Mouse (Mus musculus) forebrain, embryonic 15.5 days (tissue): Measurements from ENCODE around the gene Mlxipl. TPM values are rescaled to one million over a fixed set of nuclear protein-coding genes. Genes with fewer than 3 reads are reported as not detected.
A peak's percentile ranks its signal among the peaks of the same experiment; 100 is the strongest.
"Not testable (repeated sequence)": the region's sequence is repeated elsewhere in the genome, so short reads cannot be mapped to it uniquely, and the experiment has no call there.

Experiments
- ATAC-seq: fragments of 200-750 bp; cut with Nextera tagmentation; replicated peaks from 2 replicates; pipeline ENCODE4 v1.8.0; 2017; ENCODE audit warnings: mild to moderate bottlenecking, moderate TSS enrichment, moderate library complexity
- H3K27ac ChIP-seq: fragments of 300-500 bp; sonication (generic); replicated peaks from 2 replicates; pipeline ENCODE4 v1.5.1; 2015; ENCODE audit warnings: mild to moderate bottlenecking, inconsistent platforms
- H3K27me3 ChIP-seq: fragments of 300-500 bp; sonication (generic); 2 replicates; pipeline ENCODE4 v1.6.1; 2015; ENCODE audit warnings: inconsistent platforms
- H3K36me3 ChIP-seq: fragments of 300-500 bp; sonication (generic); 2 replicates; pipeline ENCODE4 v1.6.1; 2015; ENCODE audit warnings: mild to moderate bottlenecking, inconsistent platforms
- H3K4me1 ChIP-seq: fragments of 300-500 bp; sonication (generic); 2 replicates; pipeline ENCODE4 v1.6.1; 2015; ENCODE audit warnings: inconsistent platforms
- H3K4me2 ChIP-seq: fragments of 300-500 bp; sonication (generic); replicated peaks from 2 replicates; pipeline ENCODE4 v1.6.1; 2015; ENCODE audit warnings: mild to moderate bottlenecking, inconsistent platforms
- H3K4me3 ChIP-seq: fragments of 300-500 bp; sonication (generic); 2 replicates; pipeline ENCODE4 v1.5.1; 2015; ENCODE audit warnings: mild to moderate bottlenecking, inconsistent platforms
- H3K9ac ChIP-seq: fragments of 300-500 bp; sonication (generic); replicated peaks from 2 replicates; pipeline ENCODE4 v1.6.1; 2015; ENCODE audit warnings: mild to moderate bottlenecking, inconsistent platforms
- H3K9me3 ChIP-seq: fragments of 300-500 bp; sonication (generic); 2 replicates; pipeline ENCODE4 v1.6.1; 2016; ENCODE audit warnings: inconsistent platforms
- WGBS: fragments of 180-500 bp; shearing (Covaris S2); methylation state at CpG from one replicate; pipeline ENCODE4 v1.1.7; 2015; ENCODE audit warnings: mixed read lengths; 5-methylcytosine and 5-hydroxymethylcytosine counted together
- polyA plus RNA-seq: library from polyadenylated mRNA; unstranded; fragments of >200 nt; fragmentation: Nextera tagmentation; extraction: Ambion mirVana; gene quantifications from 2 replicates; pipeline ENCODE4 v1.2.1, GENCODE M21; 2015

Gene Mlxipl
- 1.1 and 1.4 TPM in 2 replicates for polyA plus RNA-seq

DNA sequence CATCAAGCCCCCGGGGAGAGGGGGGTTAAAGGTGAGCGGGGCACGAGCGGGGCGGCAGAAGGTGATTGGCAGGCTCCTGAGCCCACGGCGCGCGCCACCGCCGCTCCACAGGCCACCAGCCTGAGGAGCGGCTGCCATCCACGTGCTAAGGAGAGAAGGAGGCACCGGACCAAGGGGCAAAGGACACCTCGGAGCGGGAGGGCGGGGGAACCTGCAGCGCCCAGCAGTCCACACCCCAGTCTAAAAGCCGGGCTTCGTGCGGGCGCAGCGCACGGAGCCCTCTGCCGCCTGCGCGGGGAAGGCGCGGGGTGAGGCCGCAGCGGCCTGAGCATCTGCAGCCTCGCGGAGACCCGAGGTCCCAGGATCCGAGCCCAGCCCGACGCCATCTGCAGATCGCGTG, at the start of gene Mlxipl:
TSS of gene Mlxipl (plus strand) at position 238 of the 400 bp plus-strand sequence.
- H3K27ac ChIP-seq, result no peak within 1 kb of the TSS
- peaks cover 32% of the 10 kb centered on the region for H3K27me3 ChIP-seq
- H3K36me3 ChIP-seq, result no peaks in the 10 kb centered on the region
- no peak for ATAC-seq
- no peak within 1 kb of the TSS for H3K9ac ChIP-seq
- H3K4me3 ChIP-seq, result peak within 1 kb of the TSS; percentile 10; the same call in 1 of the 2 replicates
- H3K9me3 ChIP-seq, result no peaks in the 10 kb centered on the region
- WGBS, result 1% methylated on average over 39 of the region's 39 CpGs
- H3K4me1 ChIP-seq, result no peaks in the 10 kb centered on the region
- H3K4me2 ChIP-seq, result peak within 1 kb of the TSS; percentile 18; the same call in 1 of the 2 replicates

DNA sequence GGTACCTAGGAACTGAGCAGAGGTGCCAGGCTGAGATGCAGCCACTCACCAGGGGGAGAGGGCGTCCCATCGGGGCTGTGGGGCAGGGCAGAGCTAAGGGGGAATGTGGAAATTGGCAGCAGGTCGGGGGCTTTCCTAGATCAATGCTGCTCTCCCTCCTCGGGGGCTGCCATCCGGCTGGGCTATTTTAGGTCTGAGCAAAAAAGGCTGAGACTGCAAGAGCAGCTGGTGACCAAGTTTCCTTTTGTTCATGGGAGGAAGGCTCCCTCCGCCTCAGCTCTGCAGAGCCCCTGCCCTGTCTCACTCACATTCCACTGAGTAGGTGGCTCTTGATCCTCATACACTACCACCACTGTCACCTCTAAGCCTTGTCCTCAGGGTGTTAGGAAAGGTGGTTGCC, 49.6 kb upstream of the Mlxipl start:
- Histone ChIP-seq H3K4me1 (no peaks in the 10 kb centered on the region), H3K4me2 (no peak overlapping the region), H3K27me3 (no peaks in the 10 kb centered on the region), H3K27ac (no peak overlapping the region), H3K36me3 (no peaks in the 10 kb centered on the region), H3K4me3 (no peak overlapping the region), H3K9ac (no peak overlapping the region), H3K9me3 (no peaks in the 10 kb centered on the region)
- ATAC-seq, result no peak
- 41% methylated on average over 6 of the region's 6 CpGs for WGBS

GRCm38 (mm10) chr5:135040777-135041176, 48.9 kb upstream of the Mlxipl start:
- WGBS, result 84% methylated on average over 11 of the region's 11 CpGs
- H3K9me3 ChIP-seq, result no peaks in the 10 kb centered on the region
- no peaks in the 10 kb centered on the region for H3K27me3 ChIP-seq
- H3K27ac ChIP-seq, result no peak overlapping the region
- no peaks in the 10 kb centered on the region for H3K4me1 ChIP-seq
- no peak overlapping the region for H3K4me2 ChIP-seq
- ATAC-seq, result no peak
- H3K9ac ChIP-seq, result no peak overlapping the region
- H3K4me3 ChIP-seq, result no peak overlapping the region
- H3K36me3 ChIP-seq, result 0 out of 2 replicates have a peak, but pooled peaks cover 4% of the 10 kb centered on the region

DNA sequence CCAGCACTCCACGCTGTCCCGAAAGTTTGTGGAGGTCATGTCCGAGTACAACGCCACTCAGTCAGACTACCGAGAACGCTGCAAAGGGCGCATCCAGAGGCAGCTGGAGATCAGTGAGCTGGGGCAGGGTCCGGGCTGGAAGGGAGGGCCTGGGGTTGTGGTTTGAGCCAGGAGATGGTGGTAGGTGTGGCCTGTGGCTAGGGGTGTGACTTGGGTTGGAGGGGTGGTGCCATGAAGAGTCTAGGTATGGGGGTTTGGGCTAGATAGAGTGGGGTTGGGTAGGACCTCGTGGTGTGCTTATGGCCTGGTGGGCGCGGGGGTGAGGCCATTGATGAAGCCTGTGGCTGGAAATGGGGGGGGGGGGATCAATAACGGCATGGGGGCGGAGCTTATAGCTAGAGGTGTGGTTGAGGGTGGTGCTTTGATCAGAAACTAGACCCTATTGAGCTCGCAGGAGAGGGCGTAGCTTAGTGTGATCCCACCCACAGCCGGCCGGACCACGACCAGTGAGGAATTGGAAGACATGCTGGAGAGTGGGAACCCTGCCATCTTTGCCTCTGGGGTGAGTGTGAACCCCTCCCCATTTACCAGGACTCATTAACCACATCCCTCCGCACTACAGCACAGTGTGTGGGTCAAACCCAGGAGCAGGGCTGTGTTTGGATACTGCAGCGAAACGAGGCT, 47.4 kb upstream of the Mlxipl start:
- ATAC-seq, result no peak

GRCm38 (mm10) chr5:135044575-135044974, 45.1 kb upstream of the Mlxipl start:
- WGBS, result 84% methylated on average over 3 of the region's 3 CpGs
- no peaks in the 10 kb centered on the region for H3K9me3 ChIP-seq
- H3K27ac ChIP-seq, result no peak overlapping the region
- ATAC-seq, result no peak
- H3K4me3 ChIP-seq, result no peak overlapping the region
- no peaks in the 10 kb centered on the region for H3K27me3 ChIP-seq
- H3K36me3 ChIP-seq, result peaks cover 9% of the 10 kb centered on the region; the same call in 1 of the 2 replicates
- H3K4me1 ChIP-seq, result no peaks in the 10 kb centered on the region
- H3K4me2 ChIP-seq, result no peak overlapping the region
- H3K9ac ChIP-seq, result no peak overlapping the region

More for the DNA sequence above, 47.4 kb upstream of the Mlxipl start:
- WGBS, result 21% methylated on average over 21 of the region's 21 CpGs
- Histone ChIP-seq H3K4me1 (no peaks in the 10 kb centered on the region), H3K36me3 (0 out of 2 replicates have a peak, but pooled peaks cover 5% of the 10 kb centered on the region), H3K27ac (no peak overlapping the region), H3K9me3 (no peaks in the 10 kb centered on the region), H3K9ac (no peak overlapping the region), H3K4me3 (no peak overlapping the region), H3K27me3 (no peaks in the 10 kb centered on the region), H3K4me2 (no peak overlapping the region)

DNA sequence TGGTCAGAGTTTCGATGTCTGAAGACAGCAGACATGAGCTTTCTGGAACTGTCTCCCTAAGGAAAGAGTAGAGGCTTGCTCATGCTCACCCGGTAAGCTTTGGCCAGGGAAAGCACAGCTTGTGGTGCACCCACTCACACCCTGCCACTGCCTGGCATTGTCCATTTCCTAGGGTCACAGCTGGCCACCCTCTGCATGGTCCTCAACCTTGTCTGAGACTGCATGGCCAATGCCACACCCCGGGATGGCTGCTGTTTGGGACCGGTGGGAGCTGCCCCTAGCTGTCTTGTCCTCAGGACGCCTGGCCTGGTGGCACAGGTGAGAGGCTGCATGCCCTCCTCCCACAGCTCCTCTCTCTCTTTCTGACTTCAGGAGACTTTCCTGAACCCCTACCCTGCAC, 41.2 kb upstream of the Mlxipl start:
- H3K4me1 ChIP-seq, result no peaks in the 10 kb centered on the region
- no peak overlapping the region for H3K4me2 ChIP-seq
- H3K9ac ChIP-seq, result no peak overlapping the region
- peaks cover 17% of the 10 kb centered on the region; the same call in 1 of the 2 replicates for H3K36me3 ChIP-seq
- no peak overlapping the region for H3K27ac ChIP-seq
- 94% methylated on average over 5 of the region's 5 CpGs for WGBS
- H3K4me3 ChIP-seq, result no peak overlapping the region
- H3K9me3 ChIP-seq, result no peaks in the 10 kb centered on the region
- H3K27me3 ChIP-seq, result no peaks in the 10 kb centered on the region
- ATAC-seq, result no peak

DNA sequence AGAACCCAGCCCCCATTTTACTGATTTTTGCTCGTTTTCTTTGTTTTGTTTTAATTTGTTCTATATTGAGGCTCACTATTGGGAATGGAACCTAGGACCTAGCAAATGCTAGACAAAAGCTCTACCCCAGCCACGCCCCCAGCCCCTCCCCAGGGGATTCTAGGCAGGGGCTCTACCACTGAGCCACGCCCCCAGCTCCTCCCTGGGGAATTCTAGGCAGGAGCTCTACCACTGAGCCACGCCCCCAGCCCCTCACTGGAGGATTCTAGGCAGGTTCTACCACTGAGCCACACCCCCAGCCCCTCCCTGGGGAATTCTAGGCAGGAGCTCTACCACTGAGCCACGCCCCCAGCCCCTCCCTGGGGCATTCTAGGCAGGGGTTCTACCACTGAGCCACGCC, 40.4 kb upstream of the Mlxipl start:
- WGBS, result 86% methylated on average over 6 of the region's 6 CpGs
- not testable (repeated sequence) for ATAC-seq, H3K4me3 ChIP-seq, H3K9me3 ChIP-seq, H3K4me2 ChIP-seq, H3K4me1 ChIP-seq, H3K9ac ChIP-seq, H3K27me3 ChIP-seq, H3K27ac ChIP-seq
- H3K36me3 ChIP-seq, result peaks cover 21% of the 10 kb centered on the region; the same call in 1 of the 2 replicates

DNA sequence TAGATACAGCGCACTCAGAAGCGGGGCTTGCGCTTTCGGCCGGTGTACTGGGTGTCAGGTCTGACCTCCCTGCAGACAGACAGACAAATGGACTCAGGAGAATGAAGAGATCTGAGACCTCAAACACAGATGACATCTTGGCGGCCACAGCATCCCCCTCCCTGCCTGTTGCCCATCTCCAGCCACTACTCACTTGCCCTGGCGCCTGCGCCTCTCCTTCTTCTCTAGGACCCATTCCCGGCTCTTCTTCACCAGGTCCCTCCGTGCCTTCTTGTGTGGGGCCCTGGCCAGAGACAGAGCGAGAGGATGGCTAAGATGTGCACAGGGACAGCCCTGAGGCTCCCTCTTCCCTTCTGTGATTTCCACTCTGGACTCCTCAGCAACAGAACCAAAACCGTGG, 36.3 kb upstream of the Mlxipl start:
- ATAC-seq, result no peak
- Histone ChIP-seq H3K27ac (no peak overlapping the region), H3K4me2 (no peak overlapping the region), H3K27me3 (no peaks in the 10 kb centered on the region), H3K9ac (no peak overlapping the region), H3K4me3 (no peak overlapping the region), H3K36me3 (peaks cover 49% of the 10 kb centered on the region), H3K9me3 (no peaks in the 10 kb centered on the region), H3K4me1 (no peaks in the 10 kb centered on the region)
- WGBS, result 91% methylated on average over 12 of the region's 12 CpGs

DNA sequence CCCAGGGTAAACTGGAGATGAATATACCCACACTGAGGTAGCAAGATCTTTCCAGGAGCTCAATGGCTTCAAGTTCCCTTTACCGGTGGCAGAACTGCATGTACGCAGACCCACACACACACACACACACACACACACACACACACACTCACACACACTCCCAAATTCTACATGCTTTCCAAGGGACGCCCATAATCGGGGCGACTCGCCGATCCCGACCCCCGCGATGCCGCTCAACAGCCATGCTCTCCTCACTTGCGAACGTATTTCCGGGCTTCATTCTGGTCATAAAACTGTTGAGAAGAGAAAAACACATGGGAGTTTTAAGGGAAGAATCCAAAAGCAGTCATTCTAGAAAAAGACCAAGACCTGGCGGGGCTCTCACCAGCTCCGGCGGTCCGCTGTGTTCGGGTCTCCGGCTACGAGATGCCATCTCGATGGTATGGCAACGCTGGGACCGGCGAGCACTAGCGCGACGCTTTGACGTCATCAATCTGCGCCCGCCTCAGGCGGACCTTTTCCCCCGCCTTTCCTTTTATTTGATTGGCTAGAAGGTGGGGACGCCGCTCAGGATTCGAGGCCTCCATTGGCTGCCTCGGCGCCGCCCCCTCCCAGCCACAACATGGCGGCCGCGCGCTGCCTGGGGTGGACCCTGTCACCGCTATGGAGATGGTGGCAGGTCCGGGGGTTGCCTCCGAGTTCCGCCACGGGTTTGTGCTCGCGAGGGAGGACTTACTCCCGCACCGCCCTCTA, 25.9 kb upstream of the Mlxipl start, which contains the start of gene Dnajc30:
TSS of gene Dnajc30 (plus strand) at position 574 of the 753 bp plus-strand sequence.
- no peaks in the 10 kb centered on the region for H3K27me3 ChIP-seq
- H3K4me2 ChIP-seq, result peak within 1 kb of the TSS; percentile 72
- peak within 1 kb of the TSS; percentile 69 for H3K4me3 ChIP-seq
- peak; percentile 96 for ATAC-seq
- H3K4me1 ChIP-seq, result peaks cover 26% of the 10 kb centered on the region
- H3K9me3 ChIP-seq, result no peaks in the 10 kb centered on the region
- H3K27ac ChIP-seq, result peak within 1 kb of the TSS; percentile 68
- WGBS, result under 1% methylated on average over 52 of the region's 52 CpGs
- H3K36me3 ChIP-seq, result peaks cover 30% of the 10 kb centered on the region
- peak within 1 kb of the TSS; percentile 75 for H3K9ac ChIP-seq

DNA sequence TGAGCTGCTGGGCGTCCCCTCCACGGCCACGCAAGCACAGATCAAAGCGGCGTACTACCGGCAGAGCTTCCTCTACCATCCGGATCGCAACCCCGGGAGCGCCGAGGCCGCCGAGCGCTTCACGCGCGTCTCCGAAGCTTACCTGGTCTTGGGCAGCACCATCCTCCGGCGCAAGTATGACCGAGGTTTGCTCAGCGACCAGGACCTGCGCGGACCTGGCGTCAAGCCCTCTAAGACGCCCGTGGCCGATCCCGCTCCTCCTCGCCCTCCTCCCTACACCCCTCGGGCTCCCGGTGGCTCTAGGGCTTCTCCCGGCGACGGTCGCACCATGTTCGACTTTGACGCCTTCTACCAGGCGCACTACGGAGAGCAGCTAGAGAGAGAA, 25.3 kb upstream of the Mlxipl start:
- Histone ChIP-seq H3K9me3 (no peaks in the 10 kb centered on the region), H3K4me1 (peaks cover 26% of the 10 kb centered on the region), H3K27me3 (no peaks in the 10 kb centered on the region), H3K4me3 (peak overlapping the region; percentile 69), H3K36me3 (peaks cover 27% of the 10 kb centered on the region), H3K27ac (peak overlapping the region; percentile 68), H3K4me2 (peak overlapping the region; percentile 72), H3K9ac (peak overlapping the region; percentile 75)
- WGBS, result under 1% methylated on average over 40 of the region's 40 CpGs
- ATAC-seq, result peak; percentile 42; the same call in 1 of the 2 replicates

GRCm38 (mm10) chr5:135064909-135065446, 24.7 kb upstream of the Mlxipl start, which contains the start of gene Bud23:
Bud23 (minus strand) TSS chr5:135064959.
- Histone ChIP-seq H3K4me2 (peak within 1 kb of the TSS; percentile 72), H3K27ac (peak within 1 kb of the TSS; percentile 68), H3K4me1 (peaks cover 26% of the 10 kb centered on the region), H3K36me3 (peaks cover 23% of the 10 kb centered on the region), H3K4me3 (peak within 1 kb of the TSS; percentile 69), H3K9ac (peak within 1 kb of the TSS; percentile 75)
- not testable (repeated sequence) for H3K27me3 ChIP-seq, H3K9me3 ChIP-seq, ATAC-seq
- WGBS, result 73% methylated on average over 9 of the region's 9 CpGs

- Histone ChIP-seq H3K9ac (no peak overlapping the region), H3K4me2 (no peak overlapping the region), H3K36me3 (peaks cover 13% of the 10 kb centered on the region), H3K27ac (no peak overlapping the region), H3K4me3 (no peak overlapping the region), H3K4me1 (peaks cover 26% of the 10 kb centered on the region), H3K9me3 (no peaks in the 10 kb centered on the region), H3K27me3 (no peaks in the 10 kb centered on the region)
- ATAC-seq, result no peak
- 86% methylated on average over 3 of the region's 3 CpGs for WGBS
These were observed 23.7 kb upstream of the Mlxipl start for GRCm38 (mm10) chr5:135066008-135066407.
